Mouse (Mus musculus): ENCODE data around the gene Dnal4. TPM values are rescaled to one million over a fixed set of nuclear protein-coding genes. Genes with fewer than 3 reads are reported as not detected.
A peak's percentile ranks its signal among the peaks of the same experiment; 100 is the strongest.

Dnal4 gene
- polyA plus RNA-seq, 1 experiment from 2014 or later, result 51.2 TPM

- Histone ChIP-seq H3K27me3 (ENCODE audit: control insufficient read depth, insufficient read depth, low read length) (no peaks in the 10 kb centered on the region), H3K27ac (ENCODE audit: low read length) (no peak overlapping the region), H3K4me2 (ENCODE audit: low read depth, low read length) (no peak overlapping the region), H3K4me1 (ENCODE audit: control insufficient read depth, insufficient read depth, low read length) (peaks cover 10% of the 10 kb centered on the region), H3K4me3 (replicated peaks; ENCODE audit: low read length) (no peak overlapping the region), H3K36me3 (ENCODE audit: control insufficient read depth, insufficient read depth, low read length) (no peaks in the 10 kb centered on the region), H3K9me3 (replicated peaks; ENCODE audit: control insufficient read depth, low read length) (no peaks in the 10 kb centered on the region), H3K9ac (ENCODE audit: low read length) (no peak overlapping the region)
- WGBS, result 91% methylated on average over 6 of the region's 6 CpGs
- no peak for ATAC-seq (ENCODE audit: insufficient read depth, low FRiP score)
Measured at GRCm38 (mm10) chr15:79760956-79761355, 16.7 kb downstream of the Dnal4 start.

GRCm38 (mm10) chr15:79757118-79757517 lies 20.5 kb downstream of the Dnal4 start:
- H3K36me3 ChIP-seq (ENCODE audit: control insufficient read depth, insufficient read depth, low read length), result no peaks in the 10 kb centered on the region
- H3K9ac ChIP-seq (ENCODE audit: low read length), result no peak overlapping the region
- H3K9me3 ChIP-seq (replicated peaks; ENCODE audit: control insufficient read depth, low read length), result no peaks in the 10 kb centered on the region
- no peak overlapping the region for H3K4me2 ChIP-seq (ENCODE audit: low read depth, low read length)
- H3K4me1 ChIP-seq (ENCODE audit: control insufficient read depth, insufficient read depth, low read length), result no peaks in the 10 kb centered on the region
- no peak for ATAC-seq (ENCODE audit: insufficient read depth, low FRiP score)
- 91% methylated on average over 3 of the region's 3 CpGs for WGBS
- H3K27ac ChIP-seq (ENCODE audit: low read length), result 0 out of 2 replicates have a peak overlapping the region, but pooled peaks have one; percentile 8
- H3K27me3 ChIP-seq (ENCODE audit: control insufficient read depth, insufficient read depth, low read length), result no peaks in the 10 kb centered on the region
- no peak overlapping the region for H3K4me3 ChIP-seq (replicated peaks; ENCODE audit: low read length)

- no peak overlapping the region for H3K4me2 ChIP-seq (ENCODE audit: low read depth, low read length)
- 72% methylated on average over 8 of the region's 8 CpGs for WGBS
- H3K9me3 ChIP-seq (replicated peaks; ENCODE audit: control insufficient read depth, low read length), result no peaks in the 10 kb centered on the region
- H3K9ac ChIP-seq (ENCODE audit: low read length), result no peak overlapping the region
- H3K36me3 ChIP-seq (ENCODE audit: control insufficient read depth, insufficient read depth, low read length), result no peaks in the 10 kb centered on the region
- ATAC-seq (ENCODE audit: insufficient read depth, low FRiP score), result no peak
- no peaks in the 10 kb centered on the region for H3K27me3 ChIP-seq (ENCODE audit: control insufficient read depth, insufficient read depth, low read length)
- no peak overlapping the region for H3K4me3 ChIP-seq (replicated peaks; ENCODE audit: low read length)
- H3K27ac ChIP-seq (ENCODE audit: low read length), result no peak overlapping the region
- H3K4me1 ChIP-seq (ENCODE audit: control insufficient read depth, insufficient read depth, low read length), result no peaks in the 10 kb centered on the region
Measured at GRCm38 (mm10) chr15:79755977-79756625, 21.5 kb downstream of the Dnal4 start.

GRCm38 (mm10) chr15:79755176-79755575 lies 22.5 kb downstream of the Dnal4 start:
- no peaks in the 10 kb centered on the region for H3K4me1 ChIP-seq (ENCODE audit: control insufficient read depth, insufficient read depth, low read length)
- H3K4me3 ChIP-seq (replicated peaks; ENCODE audit: low read length), result no peak overlapping the region
- ATAC-seq (ENCODE audit: insufficient read depth, low FRiP score), result no peak
- no peaks in the 10 kb centered on the region for H3K9me3 ChIP-seq (replicated peaks; ENCODE audit: control insufficient read depth, low read length)
- WGBS, result 79% methylated on average over 4 of the region's 4 CpGs
- H3K4me2 ChIP-seq (ENCODE audit: low read depth, low read length), result no peak overlapping the region
- no peaks in the 10 kb centered on the region for H3K36me3 ChIP-seq (ENCODE audit: control insufficient read depth, insufficient read depth, low read length)
- no peak overlapping the region for H3K27ac ChIP-seq (ENCODE audit: low read length)
- H3K27me3 ChIP-seq (ENCODE audit: control insufficient read depth, insufficient read depth, low read length), result no peaks in the 10 kb centered on the region
- H3K9ac ChIP-seq (ENCODE audit: low read length), result no peak overlapping the region

- no peak for ATAC-seq (ENCODE audit: insufficient read depth, low FRiP score)
- H3K4me3 ChIP-seq (replicated peaks; ENCODE audit: low read length), result no peak overlapping the region
- H3K27me3 ChIP-seq (ENCODE audit: control insufficient read depth, insufficient read depth, low read length), result no peaks in the 10 kb centered on the region
- H3K27ac ChIP-seq (ENCODE audit: low read length), result no peak overlapping the region
- H3K9me3 ChIP-seq (replicated peaks; ENCODE audit: control insufficient read depth, low read length), result no peaks in the 10 kb centered on the region
- WGBS, result 55% methylated on average over 4 of the region's 4 CpGs
- H3K9ac ChIP-seq (ENCODE audit: low read length), result no peak overlapping the region
- no peaks in the 10 kb centered on the region for H3K4me1 ChIP-seq (ENCODE audit: control insufficient read depth, insufficient read depth, low read length)
- no peak overlapping the region for H3K4me2 ChIP-seq (ENCODE audit: low read depth, low read length)
- no peaks in the 10 kb centered on the region for H3K36me3 ChIP-seq (ENCODE audit: control insufficient read depth, insufficient read depth, low read length)
Measured at GRCm38 (mm10) chr15:79753873-79754272, 23.8 kb downstream of the Dnal4 start.

GRCm38 (mm10) chr15:79753420-79753752 lies 24.3 kb downstream of the Dnal4 start:
- no peaks in the 10 kb centered on the region for H3K4me1 ChIP-seq (ENCODE audit: control insufficient read depth, insufficient read depth, low read length)
- H3K27ac ChIP-seq (ENCODE audit: low read length), result no peak overlapping the region
- no peak for ATAC-seq (ENCODE audit: insufficient read depth, low FRiP score)
- H3K9me3 ChIP-seq (replicated peaks; ENCODE audit: control insufficient read depth, low read length), result no peaks in the 10 kb centered on the region
- no peaks in the 10 kb centered on the region for H3K36me3 ChIP-seq (ENCODE audit: control insufficient read depth, insufficient read depth, low read length)
- no peak overlapping the region for H3K4me2 ChIP-seq (ENCODE audit: low read depth, low read length)
- H3K27me3 ChIP-seq (ENCODE audit: control insufficient read depth, insufficient read depth, low read length), result no peaks in the 10 kb centered on the region
- no peak overlapping the region for H3K4me3 ChIP-seq (replicated peaks; ENCODE audit: low read length)
- no peak overlapping the region for H3K9ac ChIP-seq (ENCODE audit: low read length)
- 80% methylated on average over 3 of the region's 3 CpGs for WGBS

- Histone ChIP-seq H3K27me3 (ENCODE audit: control insufficient read depth, insufficient read depth, low read length) (no peaks in the 10 kb centered on the region), H3K4me2 (ENCODE audit: low read depth, low read length) (no peak overlapping the region), H3K9ac (ENCODE audit: low read length) (no peak overlapping the region), H3K9me3 (replicated peaks; ENCODE audit: control insufficient read depth, low read length) (no peaks in the 10 kb centered on the region), H3K36me3 (ENCODE audit: control insufficient read depth, insufficient read depth, low read length) (no peaks in the 10 kb centered on the region), H3K4me1 (ENCODE audit: control insufficient read depth, insufficient read depth, low read length) (no peaks in the 10 kb centered on the region), H3K4me3 (replicated peaks; ENCODE audit: low read length) (no peak overlapping the region), H3K27ac (ENCODE audit: low read length) (no peak overlapping the region)
- no peak for ATAC-seq (ENCODE audit: insufficient read depth, low FRiP score)
- 22% methylated on average over 11 of the region's 11 CpGs for WGBS
Measured at GRCm38 (mm10) chr15:79752742-79753419, 24.8 kb downstream of the Dnal4 start.

GRCm38 (mm10) chr15:79751772-79752171 lies 25.9 kb downstream of the Dnal4 start:
- Histone ChIP-seq H3K9ac (ENCODE audit: low read length) (no peak overlapping the region), H3K4me2 (ENCODE audit: low read depth, low read length) (no peak overlapping the region), H3K4me3 (replicated peaks; ENCODE audit: low read length) (no peak overlapping the region), H3K4me1 (ENCODE audit: control insufficient read depth, insufficient read depth, low read length) (no peaks in the 10 kb centered on the region), H3K9me3 (replicated peaks; ENCODE audit: control insufficient read depth, low read length) (no peaks in the 10 kb centered on the region), H3K36me3 (ENCODE audit: control insufficient read depth, insufficient read depth, low read length) (no peaks in the 10 kb centered on the region), H3K27me3 (ENCODE audit: control insufficient read depth, insufficient read depth, low read length) (no peaks in the 10 kb centered on the region), H3K27ac (ENCODE audit: low read length) (no peak overlapping the region)
- ATAC-seq (ENCODE audit: insufficient read depth, low FRiP score), result no peak
- 82% methylated on average over 17 of the region's 17 CpGs for WGBS

GRCm38 (mm10) chr15:79750266-79750665 lies 27.4 kb downstream of the Dnal4 start:
- Histone ChIP-seq H3K4me3 (replicated peaks; ENCODE audit: low read length) (no peak overlapping the region), H3K27ac (ENCODE audit: low read length) (no peak overlapping the region), H3K9me3 (replicated peaks; ENCODE audit: control insufficient read depth, low read length) (no peaks in the 10 kb centered on the region), H3K9ac (ENCODE audit: low read length) (no peak overlapping the region), H3K27me3 (ENCODE audit: control insufficient read depth, insufficient read depth, low read length) (no peaks in the 10 kb centered on the region), H3K36me3 (ENCODE audit: control insufficient read depth, insufficient read depth, low read length) (no peaks in the 10 kb centered on the region), H3K4me1 (ENCODE audit: control insufficient read depth, insufficient read depth, low read length) (no peaks in the 10 kb centered on the region), H3K4me2 (ENCODE audit: low read depth, low read length) (no peak overlapping the region)
- no peak for ATAC-seq (ENCODE audit: insufficient read depth, low FRiP score)
- 86% methylated on average over 8 of the region's 8 CpGs for WGBS

Data from stomach, embryonic 16.5 days (tissue).